Mouse (Mus musculus) liver, embryonic 13.5 days (tissue): Measurements from ENCODE around the gene Hnrnpa0. TPM values are rescaled to one million over a fixed set of nuclear protein-coding genes. Genes with fewer than 3 reads are reported as not detected.
"Not testable (repeated sequence)": the region's sequence is repeated elsewhere in the genome, so short reads cannot be mapped to it uniquely, and the experiment has no call there.

ENCODE experiments used
- ATAC-seq: fragments of 200-750 bp; cut with Nextera tagmentation; 2 replicates; pipeline ENCODE4 v1.8.0; 2017; ENCODE audit warnings: low read depth, mild to moderate bottlenecking, moderate number of reproducible peaks, moderate library complexity
- DNase-seq: peaks from one replicate; pipeline ENCODE4 v3.0.0; 2022
- H3K27ac ChIP-seq: fragments of 300-500 bp; sonication (generic); 2 replicates; pipeline ENCODE4 v1.5.1; 2015; ENCODE audit warnings: moderate library complexity, mild to moderate bottlenecking, inconsistent platforms
- H3K27me3 ChIP-seq: fragments of 300-500 bp; sonication (generic); 2 replicates; pipeline ENCODE4 v1.6.1; 2015; ENCODE audit warnings: mild to moderate bottlenecking, inconsistent platforms
- H3K36me3 ChIP-seq: fragments of 300-500 bp; sonication (generic); 2 replicates; pipeline ENCODE4 v1.6.1; 2015; ENCODE audit warnings: mild to moderate bottlenecking, inconsistent platforms
- H3K4me1 ChIP-seq: fragments of 300-500 bp; sonication (generic); replicated peaks from 2 replicates; pipeline ENCODE4 v1.6.1; 2015; ENCODE audit warnings: inconsistent platforms
- H3K4me2 ChIP-seq: fragments of 300-500 bp; sonication (generic); 2 replicates; pipeline ENCODE4 v1.6.1; 2015; ENCODE audit warnings: inconsistent platforms, mild to moderate bottlenecking, moderate library complexity
- H3K4me3 ChIP-seq: fragments of 300-500 bp; sonication (generic); replicated peaks from 2 replicates; pipeline ENCODE4 v1.5.1; 2015; ENCODE audit warnings: mild to moderate bottlenecking, inconsistent platforms
- H3K9ac ChIP-seq: fragments of 300-500 bp; sonication (generic); 2 replicates; pipeline ENCODE4 v1.6.1; 2015; ENCODE audit warnings: mild to moderate bottlenecking, inconsistent platforms
- H3K9me3 ChIP-seq: fragments of 300-500 bp; sonication (generic); replicated peaks from 2 replicates; pipeline ENCODE4 v1.6.1; 2016; ENCODE audit warnings: inconsistent platforms
- WGBS: fragments of 180-500 bp; shearing (Covaris S2); methylation state at CpG from one replicate; pipeline ENCODE4 v1.1.7; 2015; ENCODE audit not compliant: insufficient replicate concordance; 5-methylcytosine and 5-hydroxymethylcytosine counted together
- polyA plus RNA-seq: library from polyadenylated mRNA; unstranded; fragments of >200 nt; fragmentation: Nextera tagmentation; extraction: Ambion mirVana; gene quantifications from 2 replicates; pipeline ENCODE4 v1.2.1, GENCODE M21; 2015

Gene Hnrnpa0
- polyA plus RNA-seq, 1 experiment from 2014 or later = 12.5 TPM

- ATAC-seq (no peak), DNase-seq (no peak)
- Histone ChIP-seq H3K9ac (no peak overlapping the region), H3K4me1 (peaks cover 21% of the 10 kb centered on the region), H3K27ac (no peak overlapping the region), H3K27me3 (peaks cover 6% of the 10 kb centered on the region), H3K36me3 (no peaks in the 10 kb centered on the region), H3K4me3 (no peak overlapping the region), H3K9me3 (no peaks in the 10 kb centered on the region; the same call in 1 of the 2 replicates), H3K4me2 (no peak overlapping the region)
- 70% methylated on average over 3 of the region's 3 CpGs for WGBS
These were observed 21.3 kb upstream of the Hnrnpa0 start for GRCm38 (mm10) chr13:58149629-58150028.

- Histone ChIP-seq H3K9me3 (no peaks in the 10 kb centered on the region; the same call in 1 of the 2 replicates), H3K4me2 (peak overlapping the region; percentile 75), H3K9ac (peak overlapping the region; percentile 63), H3K27me3 (peaks cover 6% of the 10 kb centered on the region), H3K36me3 (no peaks in the 10 kb centered on the region), H3K4me3 (peak overlapping the region; percentile 53), H3K4me1 (peaks cover 21% of the 10 kb centered on the region), H3K27ac (no peak overlapping the region)
- ATAC-seq (0 out of 2 replicates have a peak, but pooled peaks have one; percentile 40), DNase-seq (no peak)
- 35% methylated on average over 5 of the region's 5 CpGs for WGBS
These were observed 20.7 kb upstream of the Hnrnpa0 start for GRCm38 (mm10) chr13:58149033-58149558.

DNA sequence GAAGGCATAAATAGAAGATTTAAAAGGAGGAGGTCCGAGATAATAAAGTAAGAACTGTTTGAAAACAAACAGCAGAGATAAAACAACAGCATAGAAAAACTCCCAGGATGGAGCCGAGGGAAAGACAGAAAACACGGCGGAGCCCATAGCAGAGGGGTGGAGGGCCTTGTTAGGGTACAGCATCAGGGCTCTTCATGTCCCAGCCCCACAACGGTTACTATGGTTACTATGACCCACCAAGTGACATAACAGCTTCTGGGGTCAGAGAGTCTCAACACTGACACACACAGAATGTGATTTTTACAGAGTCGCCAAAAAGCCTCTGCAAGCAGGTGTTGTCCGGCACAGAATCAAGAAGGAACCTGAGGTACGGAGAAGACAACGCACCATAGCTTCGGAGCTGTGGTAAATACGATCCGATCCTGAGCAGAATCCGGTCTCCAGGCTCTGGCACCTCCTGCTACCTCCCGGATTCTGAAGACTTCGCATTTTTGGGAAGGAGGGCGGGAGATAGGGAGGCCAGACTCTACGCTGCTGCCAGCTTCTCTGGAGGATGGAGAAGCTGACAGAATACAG is 20.0 kb upstream of the Hnrnpa0 start:
- H3K4me2 ChIP-seq = peak overlapping the region; percentile 75
- peak; percentile 68 for DNase-seq
- peaks cover 6% of the 10 kb centered on the region for H3K27me3 ChIP-seq
- WGBS = 2% methylated on average over 17 of the region's 17 CpGs
- peak overlapping the region; percentile 63 for H3K9ac ChIP-seq
- peaks cover 21% of the 10 kb centered on the region for H3K4me1 ChIP-seq
- H3K36me3 ChIP-seq = no peaks in the 10 kb centered on the region
- no peaks in the 10 kb centered on the region; the same call in 1 of the 2 replicates for H3K9me3 ChIP-seq
- peak; percentile 90 for ATAC-seq
- H3K27ac ChIP-seq = 0 out of 2 replicates have a peak overlapping the region, but pooled peaks have one; percentile 21
- H3K4me3 ChIP-seq = peak overlapping the region; percentile 53

- Histone ChIP-seq H3K4me1 (peaks cover 21% of the 10 kb centered on the region), H3K9me3 (no peaks in the 10 kb centered on the region; the same call in 1 of the 2 replicates), H3K27ac (no peak overlapping the region), H3K36me3 (no peaks in the 10 kb centered on the region), H3K9ac (no peak overlapping the region), H3K4me2 (peak overlapping the region; percentile 29; the same call in 1 of the 2 replicates), H3K27me3 (peaks cover 6% of the 10 kb centered on the region), H3K4me3 (no peak overlapping the region)
- no peak for ATAC-seq
- 69% methylated on average over 1 of the region's 1 CpGs for WGBS
- no peak for DNase-seq
These were observed 19.4 kb upstream of the Hnrnpa0 start for GRCm38 (mm10) chr13:58147760-58148159.

DNA sequence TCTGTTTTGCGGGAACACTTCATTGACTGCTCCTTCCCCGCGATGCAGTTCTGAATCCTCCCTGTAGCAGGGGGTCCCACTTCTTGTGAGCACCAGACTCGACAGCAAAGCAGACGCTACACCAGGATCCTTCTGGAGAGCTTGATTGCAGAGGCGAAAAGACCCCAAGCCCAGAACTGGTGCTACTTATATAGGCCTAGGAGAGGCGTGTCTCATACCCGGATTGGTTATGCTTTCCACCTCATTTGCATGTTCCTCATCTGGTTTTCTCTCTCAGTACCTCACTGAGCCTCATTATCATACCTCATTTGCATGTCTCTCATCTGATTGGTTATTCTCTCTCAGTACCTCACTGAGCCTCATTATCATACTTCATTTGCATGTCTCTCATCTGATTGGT is 18.2 kb upstream of the Hnrnpa0 start:
- not testable (repeated sequence) for H3K4me3 ChIP-seq, H3K9ac ChIP-seq, H3K4me2 ChIP-seq, H3K27ac ChIP-seq, DNase-seq, ATAC-seq, H3K27me3 ChIP-seq, H3K36me3 ChIP-seq, H3K9me3 ChIP-seq
- H3K4me1 ChIP-seq = peaks cover 21% of the 10 kb centered on the region
- WGBS = 93% methylated on average over 8 of the region's 8 CpGs

- Histone ChIP-seq H3K4me3 (no peak overlapping the region), H3K36me3 (peaks cover 5% of the 10 kb centered on the region), H3K27me3 (no peaks in the 10 kb centered on the region), H3K27ac (no peak overlapping the region), H3K9ac (no peak overlapping the region), H3K9me3 (peaks cover 6% of the 10 kb centered on the region; the same call in 1 of the 2 replicates), H3K4me2 (no peak overlapping the region), H3K4me1 (peaks cover 10% of the 10 kb centered on the region)
- no peak for ATAC-seq
- DNase-seq = no peak
- WGBS = 64% methylated on average over 3 of the region's 3 CpGs
These were observed 3.3 kb upstream of the Hnrnpa0 start for GRCm38 (mm10) chr13:58131692-58132091.

DNA sequence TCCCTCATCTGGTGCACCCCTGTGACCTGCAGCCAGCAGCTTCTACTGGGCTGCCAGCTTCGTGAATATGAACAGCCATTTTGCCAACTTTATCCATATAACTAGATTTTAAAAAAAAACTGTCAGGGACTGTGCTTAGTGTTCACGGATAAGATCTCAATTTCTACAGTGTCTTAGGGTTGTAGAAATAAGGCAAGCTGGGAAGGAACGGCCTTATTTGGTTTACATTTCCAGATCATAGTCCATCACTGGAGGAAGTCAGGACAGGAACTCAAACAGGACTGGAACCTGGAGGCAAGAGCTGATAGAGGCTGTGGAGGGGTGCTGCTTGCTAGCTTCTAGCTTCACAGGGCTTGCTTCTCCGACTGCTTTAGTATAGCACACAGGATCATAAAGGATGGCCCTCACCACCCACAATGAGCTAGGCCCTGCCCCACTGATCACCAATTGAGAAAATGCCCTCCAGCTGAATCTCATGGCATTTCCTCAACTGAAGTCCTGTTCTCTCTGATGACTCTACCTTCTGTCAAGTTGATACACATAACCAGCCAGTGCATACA is 1.4 kb upstream of the Hnrnpa0 start:
- WGBS = 18% methylated on average over 4 of the region's 4 CpGs
- H3K4me2 ChIP-seq = peak overlapping the region; percentile 83
- no peak for DNase-seq
- peak overlapping the region; percentile 96 for H3K27ac ChIP-seq
- H3K9me3 ChIP-seq = no peaks in the 10 kb centered on the region
- peaks cover 26% of the 10 kb centered on the region for H3K4me1 ChIP-seq
- peak overlapping the region; percentile 97 for H3K4me3 ChIP-seq
- H3K9ac ChIP-seq = peak overlapping the region; percentile 99
- no peak for ATAC-seq
- H3K36me3 ChIP-seq = peaks cover 18% of the 10 kb centered on the region
- no peaks in the 10 kb centered on the region for H3K27me3 ChIP-seq

DNA sequence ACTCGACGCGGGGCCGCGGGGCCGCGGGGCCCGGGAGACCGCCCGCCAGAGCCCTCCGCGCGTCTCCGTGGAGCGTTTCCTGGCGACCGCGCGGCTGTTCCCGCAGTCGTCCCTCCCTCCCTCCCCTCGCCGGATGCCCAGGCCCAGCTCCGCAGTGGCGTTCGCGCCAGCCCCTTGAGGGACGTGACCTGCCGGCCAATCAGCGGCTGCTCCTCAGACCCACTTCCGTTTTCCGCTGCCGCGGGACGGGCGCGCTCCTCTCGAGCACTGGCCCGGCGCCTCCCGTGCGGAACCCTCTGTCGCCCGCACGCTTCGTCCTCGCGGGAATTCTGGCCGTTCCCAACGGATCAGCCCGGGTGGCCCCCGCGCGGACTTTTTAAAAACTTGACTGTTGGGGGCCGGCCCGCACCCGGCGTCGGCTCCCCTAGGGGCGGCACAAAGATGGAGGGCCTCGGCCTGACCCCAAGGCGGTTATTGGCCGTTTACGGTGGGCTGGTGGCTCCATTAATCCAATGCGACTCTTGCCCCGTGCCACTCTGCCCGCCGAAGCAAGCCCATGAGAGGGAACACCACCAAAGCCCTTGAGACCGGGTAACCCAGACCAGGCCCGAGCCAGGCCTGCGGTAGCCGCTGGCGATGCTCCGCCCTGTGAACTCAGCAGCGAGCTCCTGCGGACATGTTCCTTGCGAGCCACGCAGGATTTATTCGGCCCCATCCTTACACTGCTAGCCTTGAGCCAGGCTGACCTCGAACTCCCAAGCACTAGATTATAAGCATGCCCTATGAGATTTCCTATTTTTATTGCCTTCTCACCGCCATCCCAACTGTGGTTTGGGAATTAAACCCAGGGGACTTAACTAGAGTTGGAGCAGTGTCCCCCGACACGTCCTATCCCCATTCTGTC is 664 bp upstream of the Hnrnpa0 start:
- H3K27me3 ChIP-seq = no peaks in the 10 kb centered on the region
- peaks cover 33% of the 10 kb centered on the region for H3K4me1 ChIP-seq
- peak; percentile 92 for DNase-seq
- no peaks in the 10 kb centered on the region for H3K9me3 ChIP-seq
- peak; percentile 94 for ATAC-seq
- peak overlapping the region; percentile 99 for H3K9ac ChIP-seq
- H3K4me3 ChIP-seq = peak overlapping the region; percentile 97
- H3K36me3 ChIP-seq = peaks cover 20% of the 10 kb centered on the region
- peak overlapping the region; percentile 96 for H3K27ac ChIP-seq
- peak overlapping the region; percentile 83 for H3K4me2 ChIP-seq
- WGBS = under 1% methylated on average over 82 of the region's 83 CpGs

GRCm38 (mm10) chr13:58127766-58128361 is 492 bp downstream of the Hnrnpa0 start:
- ATAC-seq (peak; percentile 22), DNase-seq (no peak)
- no peaks in the 10 kb centered on the region for H3K9me3 ChIP-seq
- peak overlapping the region; percentile 99 for H3K9ac ChIP-seq
- H3K27ac ChIP-seq = peak overlapping the region; percentile 96
- H3K4me1 ChIP-seq = peaks cover 40% of the 10 kb centered on the region
- H3K36me3 ChIP-seq = peaks cover 20% of the 10 kb centered on the region
- H3K4me3 ChIP-seq = peak overlapping the region; percentile 97
- peak overlapping the region; percentile 80 for H3K4me2 ChIP-seq
- H3K27me3 ChIP-seq = no peaks in the 10 kb centered on the region
- under 1% methylated on average over 80 of the region's 81 CpGs for WGBS

DNA sequence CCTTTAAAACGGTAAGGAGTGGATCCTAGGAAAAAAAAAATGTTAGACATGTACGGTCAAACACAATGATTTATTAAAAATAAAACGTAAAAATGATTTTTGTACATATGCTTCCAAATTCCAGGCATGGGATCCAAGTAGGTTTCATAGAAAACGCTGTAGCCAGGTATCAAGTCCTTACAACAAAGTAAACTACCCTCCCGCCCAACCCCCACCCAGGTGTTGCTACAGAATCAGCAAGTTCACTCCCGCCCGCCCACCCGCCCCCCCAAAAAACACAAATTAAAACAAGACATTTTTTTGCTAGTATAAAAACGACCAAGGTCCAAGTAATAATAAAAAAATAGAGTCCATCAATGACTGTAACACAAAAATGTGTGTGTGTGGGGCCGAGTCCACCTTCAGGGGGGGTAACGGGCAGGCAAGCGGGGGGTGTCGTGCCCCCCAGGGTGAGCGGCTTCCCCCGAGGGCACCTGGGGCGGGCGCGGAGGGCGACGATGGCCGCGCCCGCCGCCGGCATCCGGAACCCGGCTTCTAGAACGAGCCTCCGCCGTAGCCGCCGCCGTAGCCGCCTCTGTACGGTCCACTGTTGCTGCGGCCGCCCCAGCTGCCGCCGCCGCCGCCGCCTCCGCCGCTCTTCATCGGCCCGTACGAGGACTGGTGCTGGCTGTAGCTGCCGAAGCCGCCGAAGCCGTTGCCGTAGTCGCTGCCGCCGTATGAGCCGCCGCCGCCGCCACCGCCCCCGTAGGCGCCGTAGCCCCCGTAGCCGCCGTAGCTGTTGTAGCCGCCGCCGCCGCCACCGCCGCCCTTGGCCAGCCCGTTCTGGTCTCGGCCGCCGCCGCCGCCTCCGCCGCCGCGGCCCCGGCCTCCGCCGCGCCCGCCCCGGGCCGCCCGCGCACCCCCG is 1.2 kb downstream of the Hnrnpa0 start:
- no peaks in the 10 kb centered on the region for H3K9me3 ChIP-seq
- peaks cover 20% of the 10 kb centered on the region for H3K36me3 ChIP-seq
- peak overlapping the region; percentile 80 for H3K4me2 ChIP-seq
- peaks cover 43% of the 10 kb centered on the region for H3K4me1 ChIP-seq
- no peak for ATAC-seq
- peak overlapping the region; percentile 96 for H3K27ac ChIP-seq
- H3K9ac ChIP-seq = peak overlapping the region; percentile 99
- WGBS = under 1% methylated on average over 61 of the region's 92 CpGs
- peak overlapping the region; percentile 97 for H3K4me3 ChIP-seq
- H3K27me3 ChIP-seq = no peaks in the 10 kb centered on the region
- peak; percentile 38 for DNase-seq
